Mouse (Mus musculus) lung, adult 2 months (tissue): ENCODE measurements around the gene Gzmc.

ENCODE experiments used
- CTCF ChIP-seq: fragments of 200-500 bp; IDR thresholded peaks from 2 replicates; pipeline ENCODE4 v1.5.1; 2011; ENCODE audit warnings: mild to moderate bottlenecking, low read length, control low read depth; ENCODE audit not compliant: insufficient read depth
- POLR2A ChIP-seq: fragments of 200-500 bp; IDR thresholded peaks from 2 replicates; pipeline ENCODE4 v1.6.1; 2011; ENCODE audit warnings: low read depth, mild to moderate bottlenecking, control low read depth, low read length, borderline replicate concordance; ENCODE audit errors: extremely low read depth

DNA sequence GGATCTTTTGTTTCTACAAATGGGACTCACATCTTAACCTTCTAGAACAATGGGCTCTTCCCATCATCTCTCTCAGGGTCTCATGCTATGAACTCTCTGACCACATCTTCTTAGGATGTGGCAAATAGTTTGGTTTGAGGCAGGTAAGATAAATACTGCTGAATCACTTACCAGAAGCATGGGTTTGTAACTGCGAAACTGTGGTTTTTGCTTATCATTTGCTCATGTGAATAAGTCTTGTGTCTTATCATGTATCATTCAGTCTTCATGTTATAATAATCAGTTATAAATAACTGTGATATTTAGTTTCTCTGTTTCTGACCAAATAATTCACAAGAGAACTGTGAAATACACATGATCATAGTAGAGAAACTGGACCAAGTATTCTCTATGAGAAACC, 31.7 kb upstream of the Gzmc start:
- TF ChIP-seq POLR2A (no peak), CTCF (no peak)
